Mouse (Mus musculus): ENCODE measurements around the gene Immp2l.

DNA sequence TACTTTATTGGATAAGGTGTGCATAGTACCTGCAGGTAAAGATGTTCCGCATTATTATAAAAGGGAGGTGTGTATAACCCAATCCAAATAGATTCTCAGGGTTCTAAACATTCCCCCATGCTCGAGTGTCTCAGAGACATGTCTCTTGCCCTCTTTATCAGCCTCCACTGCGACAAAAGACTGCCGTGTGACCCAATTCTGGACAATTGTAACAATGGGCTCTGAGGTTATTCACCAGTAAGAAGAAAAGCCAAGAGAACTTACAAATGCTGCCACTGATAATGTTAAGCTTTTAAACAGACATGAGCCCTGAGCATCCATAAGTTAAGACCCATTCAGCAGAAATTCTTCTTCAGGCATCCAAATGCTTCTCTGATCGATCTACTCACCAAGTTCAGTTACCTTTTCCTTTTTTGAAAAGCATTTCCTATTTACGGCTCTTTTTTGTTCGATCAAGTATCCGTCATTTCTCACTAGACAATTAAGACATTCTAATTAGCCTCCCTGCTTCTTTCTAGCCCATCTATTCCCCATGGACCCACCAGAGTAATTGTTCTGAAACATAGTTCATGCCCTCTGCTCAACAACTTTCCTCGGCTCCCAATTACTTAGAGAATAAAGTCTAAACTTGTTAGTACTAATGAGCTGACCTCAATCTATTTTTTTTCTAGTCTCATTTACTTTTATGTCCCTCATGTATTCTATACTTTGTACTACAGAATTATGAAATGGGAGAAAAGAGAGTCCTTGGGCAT, 35.4 kb upstream of the Immp2l start:
- no peak for TF ChIP-seq USF1 (IDR thresholded peaks at IDR 0.05; ENCODE audit: low read depth)
- TF ChIP-seq POLR2A (IDR thresholded peaks at IDR 0.05; ENCODE audit: insufficient read length, low read depth): no peak

Measured in myocyte (in vitro differentiated cells).